Mouse (Mus musculus): ENCODE data around the gene Doc2g. TPM values are rescaled to one million over a fixed set of nuclear protein-coding genes. Genes with fewer than 3 reads are reported as not detected.

The Doc2g gene
- polyA plus RNA-seq, 1 experiment: 2.1 TPM

DNA sequence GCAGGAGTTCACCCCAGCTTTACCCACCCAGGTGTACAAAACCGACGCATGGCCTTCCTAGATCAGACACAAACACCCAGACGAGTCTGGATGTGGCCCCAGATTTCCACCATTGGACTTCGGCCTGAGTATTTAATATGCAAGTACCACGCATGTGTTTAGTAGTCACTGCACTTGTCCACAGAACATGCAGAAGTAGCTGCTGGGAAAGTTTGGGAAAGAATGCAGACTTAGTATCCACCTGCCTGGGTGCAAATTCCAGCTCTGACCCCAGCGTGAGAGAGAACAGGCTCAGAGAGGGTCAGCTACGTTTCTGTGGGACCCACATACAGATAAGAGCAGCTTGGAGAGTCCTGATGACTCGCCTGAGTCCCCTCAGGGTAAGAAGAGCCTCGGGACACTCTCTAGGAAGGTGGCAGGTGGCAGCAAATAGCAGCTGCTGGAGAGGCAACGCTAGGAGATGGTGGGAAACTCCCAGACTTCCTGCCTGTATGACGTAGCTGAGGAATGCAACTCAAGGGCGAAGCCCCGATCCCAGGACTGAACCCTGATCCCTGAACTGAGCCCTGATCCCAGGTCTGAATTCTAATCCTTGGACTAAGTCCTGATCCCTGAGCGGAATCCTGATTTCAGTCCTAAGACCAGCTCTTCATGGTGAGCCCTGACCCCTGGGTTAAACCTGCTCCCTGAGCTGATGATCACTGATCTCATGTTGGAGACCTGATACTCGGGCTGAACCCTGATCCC, 53.0 kb downstream of the Doc2g start:
- Histone ChIP-seq H3K4me1 (ENCODE audit: control insufficient read depth, insufficient read depth, low read length) (0 out of 2 replicates have a peak, but pooled peaks cover 2% of the 10 kb centered on the region), H3K4me3 (ENCODE audit: insufficient read depth, low read length) (no peak overlapping the region), H3K27ac (ENCODE audit: insufficient read depth, low read length) (no peak overlapping the region)
- TF ChIP-seq POLR2A (IDR thresholded peaks at IDR 0.05; ENCODE audit: low read depth, low read length) (no peak), CTCF (IDR thresholded peaks at IDR 0.05; ENCODE audit: borderline replicate concordance, insufficient read depth, low read length) (no peak)

Other genes with a start within 250 kb of the Doc2g start
- gene Kmt5b, start 235.9 kb upstream of the Doc2g start, polyA plus RNA-seq (2011; ENCODE audit: insufficient read length, low read depth, missing spikeins): 36.9 and 47.1 TPM in 2 replicates
- 48.4 and 65.0 TPM in 2 replicates for gene Chka, start 151.5 kb upstream of the Doc2g start, polyA plus RNA-seq (2011; ENCODE audit: insufficient read length, low read depth, missing spikeins)
- gene Tcirg1, start 96.2 kb upstream of the Doc2g start, polyA plus RNA-seq (2011; ENCODE audit: insufficient read length, low read depth, missing spikeins): 56.8 and 60.7 TPM in 2 replicates
- 97.0 and 108 TPM in 2 replicates for gene Ndufs8, start 90.5 kb upstream of the Doc2g start, polyA plus RNA-seq (2011; ENCODE audit: insufficient read length, low read depth, missing spikeins)
- gene Aldh3b1, start 73.5 kb upstream of the Doc2g start, polyA plus RNA-seq (2011; ENCODE audit: insufficient read length, low read depth, missing spikeins): 3.8 and 4.3 TPM in 2 replicates
- 34.5 and 44.9 TPM in 2 replicates for gene Unc93b1, start 68.1 kb upstream of the Doc2g start, polyA plus RNA-seq (2011; ENCODE audit: insufficient read length, low read depth, missing spikeins)
- not detected in 2 replicates for gene Aldh3b3, start 44.7 kb upstream of the Doc2g start, polyA plus RNA-seq (2011; ENCODE audit: insufficient read length, low read depth, missing spikeins)
- not detected in 2 replicates for gene Aldh3b2, start 31.0 kb upstream of the Doc2g start, polyA plus RNA-seq (2011; ENCODE audit: insufficient read length, low read depth, missing spikeins)
- 4.9 and 7.7 TPM in 2 replicates for gene Acy3, start 16.7 kb upstream of the Doc2g start, polyA plus RNA-seq (2011; ENCODE audit: insufficient read length, low read depth, missing spikeins)
- gene Tbx10, start 10.6 kb upstream of the Doc2g start, polyA plus RNA-seq (2011; ENCODE audit: insufficient read length, low read depth, missing spikeins): not detected in 2 replicates
- 18.5 and 19.7 TPM in 2 replicates for gene Nudt8, start 2.7 kb upstream of the Doc2g start, polyA plus RNA-seq (2011; ENCODE audit: insufficient read length, low read depth, missing spikeins)
- gene Gm49405, start 2.7 kb upstream of the Doc2g start, polyA plus RNA-seq (2011; ENCODE audit: insufficient read length, low read depth, missing spikeins): 2.1 TPM in 2 replicates
- gene Ndufv1, start 9.5 kb downstream of the Doc2g start, polyA plus RNA-seq (2011; ENCODE audit: insufficient read length, low read depth, missing spikeins): 64.3 and 74.1 TPM in 2 replicates
- gene Gstp1, start 34.7 kb downstream of the Doc2g start, polyA plus RNA-seq (2011; ENCODE audit: insufficient read length, low read depth, missing spikeins): 225 and 296 TPM in 2 replicates
- 1.7 and 3.1 TPM in 2 replicates for gene Gstp2, start 42.7 kb downstream of the Doc2g start, polyA plus RNA-seq (2011; ENCODE audit: insufficient read length, low read depth, missing spikeins)
- gene Gstp3, start 56.3 kb downstream of the Doc2g start, polyA plus RNA-seq (2011; ENCODE audit: insufficient read length, low read depth, missing spikeins): not detected in 2 replicates
- not detected in 2 replicates for gene Cabp2, start 78.3 kb downstream of the Doc2g start, polyA plus RNA-seq (2011; ENCODE audit: insufficient read length, low read depth, missing spikeins)
- 25.1 and 32.1 TPM in 2 replicates for gene Cdk2ap2, start 93.9 kb downstream of the Doc2g start, polyA plus RNA-seq (2011; ENCODE audit: insufficient read length, low read depth, missing spikeins)
- 14.5 and 19.5 TPM in 2 replicates for gene Pitpnm1, start 96.7 kb downstream of the Doc2g start, polyA plus RNA-seq (2011; ENCODE audit: insufficient read length, low read depth, missing spikeins)
- 63.9 and 72.7 TPM in 2 replicates for gene Aip, start 122.5 kb downstream of the Doc2g start, polyA plus RNA-seq (2011; ENCODE audit: insufficient read length, low read depth, missing spikeins)
- not detected in 2 replicates for gene Gpr152, start 136.5 kb downstream of the Doc2g start, polyA plus RNA-seq (2011; ENCODE audit: insufficient read length, low read depth, missing spikeins)
- not detected in 2 replicates for gene Cabp4, start 140.7 kb downstream of the Doc2g start, polyA plus RNA-seq (2011; ENCODE audit: insufficient read length, low read depth, missing spikeins)
- gene Coro1b, start 145.3 kb downstream of the Doc2g start, polyA plus RNA-seq (2011; ENCODE audit: insufficient read length, low read depth, missing spikeins): 143 and 179 TPM in 2 replicates
- 0.50 TPM in 1 of 2 replicates, not detected in the other for gene Ptprcap, start 150.3 kb downstream of the Doc2g start, polyA plus RNA-seq (2011; ENCODE audit: insufficient read length, low read depth, missing spikeins)
- 18.7 and 35.9 TPM in 2 replicates for gene Rps6kb2, start 160.0 kb downstream of the Doc2g start, polyA plus RNA-seq (2011; ENCODE audit: insufficient read length, low read depth, missing spikeins)
- 3.3 and 4.4 TPM in 2 replicates for gene Carns1, start 172.2 kb downstream of the Doc2g start, polyA plus RNA-seq (2011; ENCODE audit: insufficient read length, low read depth, missing spikeins)
- gene Tbc1d10c, start 188.0 kb downstream of the Doc2g start, polyA plus RNA-seq (2011; ENCODE audit: insufficient read length, low read depth, missing spikeins): 0.25 and 0.42 TPM in 2 replicates
- 327 and 340 TPM in 2 replicates for gene Ppp1ca, start 188.8 kb downstream of the Doc2g start, polyA plus RNA-seq (2011; ENCODE audit: insufficient read length, low read depth, missing spikeins)
- 25.5 and 32.3 TPM in 2 replicates for gene Rad9a, start 198.3 kb downstream of the Doc2g start, polyA plus RNA-seq (2011; ENCODE audit: insufficient read length, low read depth, missing spikeins)
- 15.2 and 16.8 TPM in 2 replicates for gene Clcf1, start 210.9 kb downstream of the Doc2g start, polyA plus RNA-seq (2011; ENCODE audit: insufficient read length, low read depth, missing spikeins)
- not detected in 2 replicates for gene AC109138.7, start 211.0 kb downstream of the Doc2g start, polyA plus RNA-seq (2011; ENCODE audit: insufficient read length, low read depth, missing spikeins)
- 55.2 and 55.8 TPM in 2 replicates for gene Pold4, start 228.6 kb downstream of the Doc2g start, polyA plus RNA-seq (2011; ENCODE audit: insufficient read length, low read depth, missing spikeins)

Data from embryonic fibroblast, embryonic 13.5 days (primary cell).